Mouse (Mus musculus) embryonic facial prominence, embryonic 13.5 days (tissue): ENCODE measurements at regions not wholly inside any gene's neighbourhood (a gene's known extent, or its start where the extent isn't known, plus 50 kb on each side); places are given as distances from the start of the nearest gene placed in this dataset.

Source experiments
- ATAC-seq: fragments of 200-750 bp; cut with Nextera tagmentation; 2 replicates; pipeline ENCODE4 v1.8.0; 2017; ENCODE audit warnings: low read depth; ENCODE audit not compliant: insufficient number of reproducible peaks, insufficient read depth, low FRiP score, low TSS enrichment
- H3K27ac ChIP-seq: fragments of 300-500 bp; sonication (generic); 2 replicates; pipeline ENCODE4 v1.5.1; 2015; ENCODE audit warnings: moderate library complexity, mild to moderate bottlenecking, inconsistent platforms
- H3K27me3 ChIP-seq: fragments of 300-500 bp; sonication (generic); 2 replicates; pipeline ENCODE4 v1.6.1; 2015; ENCODE audit warnings: mild to moderate bottlenecking, inconsistent platforms
- H3K36me3 ChIP-seq: fragments of 300-500 bp; sonication (generic); 2 replicates; pipeline ENCODE4 v1.6.1; 2015; ENCODE audit warnings: mild to moderate bottlenecking, inconsistent platforms
- H3K4me1 ChIP-seq: fragments of 300-500 bp; sonication (generic); 2 replicates; pipeline ENCODE4 v1.6.1; 2015; ENCODE audit warnings: inconsistent platforms
- H3K4me2 ChIP-seq: fragments of 300-500 bp; sonication (generic); 2 replicates; pipeline ENCODE4 v1.6.1; 2015; ENCODE audit warnings: moderate library complexity, mild to moderate bottlenecking, inconsistent platforms
- H3K4me3 ChIP-seq: fragments of 300-500 bp; sonication (generic); 2 replicates; pipeline ENCODE4 v1.5.1; 2015; ENCODE audit warnings: mild to moderate bottlenecking, inconsistent platforms
- H3K9ac ChIP-seq: fragments of 300-500 bp; sonication (generic); 2 replicates; pipeline ENCODE4 v1.6.1; 2015; ENCODE audit warnings: mild to moderate bottlenecking, inconsistent platforms
- H3K9me3 ChIP-seq: fragments of 300-500 bp; sonication (generic); 2 replicates; pipeline ENCODE4 v1.6.1; 2016; ENCODE audit warnings: inconsistent platforms
- WGBS: fragments of 180-500 bp; shearing (Covaris S2); methylation state at CpG from one replicate; pipeline ENCODE4 v1.1.7; 2015; ENCODE audit warnings: mixed read lengths; 5-methylcytosine and 5-hydroxymethylcytosine counted together

GRCm38 (mm10) chr10:126815730-126816129 lies 85.4 kb downstream of the Atp23 start:
- no peak for ATAC-seq
- no peak overlapping the region for H3K4me2 ChIP-seq
- no peak overlapping the region for H3K4me3 ChIP-seq
- H3K27me3 ChIP-seq, result no peaks in the 10 kb centered on the region
- 0 out of 2 replicates have a peak, but pooled peaks cover 3% of the 10 kb centered on the region for H3K9me3 ChIP-seq
- H3K36me3 ChIP-seq, result no peaks in the 10 kb centered on the region
- H3K9ac ChIP-seq, result no peak overlapping the region
- no peak overlapping the region for H3K27ac ChIP-seq
- 0 out of 2 replicates have a peak, but pooled peaks cover under 1% of the 10 kb centered on the region for H3K4me1 ChIP-seq
- WGBS, result 84% methylated on average over 5 of the region's 5 CpGs

- Histone ChIP-seq H3K4me2 (peak overlapping the region; percentile 12), H3K9ac (no peak overlapping the region), H3K27me3 (no peaks in the 10 kb centered on the region), H3K4me1 (0 out of 2 replicates have a peak, but pooled peaks cover 8% of the 10 kb centered on the region), H3K36me3 (no peaks in the 10 kb centered on the region), H3K4me3 (no peak overlapping the region), H3K27ac (no peak overlapping the region), H3K9me3 (0 out of 2 replicates have a peak, but pooled peaks cover 3% of the 10 kb centered on the region)
- no peak for ATAC-seq
- 69% methylated on average over 18 of the region's 18 CpGs for WGBS
Observed at GRCm38 (mm10) chr10:126814968-126815367, 86.2 kb downstream of the Atp23 start.

- 84% methylated on average over 6 of the region's 6 CpGs for WGBS
- ATAC-seq, result no peak
Observed at GRCm38 (mm10) chr10:126813051-126813593, 88.0 kb downstream of the Atp23 start.

GRCm38 (mm10) chr10:126812243-126812755 lies 88.9 kb downstream of the Atp23 start:
- Histone ChIP-seq H3K27me3 (no peaks in the 10 kb centered on the region), H3K4me3 (no peak overlapping the region), H3K4me2 (no peak overlapping the region), H3K9ac (no peak overlapping the region), H3K9me3 (0 out of 2 replicates have a peak, but pooled peaks cover 3% of the 10 kb centered on the region), H3K27ac (no peak overlapping the region), H3K36me3 (no peaks in the 10 kb centered on the region), H3K4me1 (0 out of 2 replicates have a peak, but pooled peaks cover 13% of the 10 kb centered on the region)
- 69% methylated on average over 7 of the region's 7 CpGs for WGBS
- no peak for ATAC-seq

More at GRCm38 (mm10) chr10:126813051-126813593, 88.0 kb downstream of the Atp23 start:
- 0 out of 2 replicates have a peak, but pooled peaks cover 3% of the 10 kb centered on the region for H3K9me3 ChIP-seq
- no peaks in the 10 kb centered on the region for H3K27me3 ChIP-seq
- H3K27ac ChIP-seq, result no peak overlapping the region
- H3K9ac ChIP-seq, result no peak overlapping the region
- 0 out of 2 replicates have a peak, but pooled peaks cover 13% of the 10 kb centered on the region for H3K4me1 ChIP-seq
- H3K36me3 ChIP-seq, result no peaks in the 10 kb centered on the region
- no peak overlapping the region for H3K4me2 ChIP-seq
- no peak overlapping the region for H3K4me3 ChIP-seq

GRCm38 (mm10) chr10:126810346-126811095 lies 90.6 kb downstream of the Atp23 start:
- Histone ChIP-seq H3K9me3 (no peaks in the 10 kb centered on the region), H3K4me2 (peak overlapping the region; percentile 55), H3K27me3 (no peaks in the 10 kb centered on the region), H3K4me3 (peak overlapping the region; percentile 33), H3K4me1 (0 out of 2 replicates have a peak, but pooled peaks cover 13% of the 10 kb centered on the region), H3K27ac (no peak overlapping the region), H3K9ac (no peak overlapping the region), H3K36me3 (no peaks in the 10 kb centered on the region)
- 64% methylated on average over 11 of the region's 11 CpGs for WGBS
- ATAC-seq, result no peak

GRCm38 (mm10) chr10:126809587-126809986 lies 91.6 kb downstream of the Atp23 start:
- WGBS, result 56% methylated on average over 17 of the region's 17 CpGs
- Histone ChIP-seq H3K4me3 (peak overlapping the region; percentile 33), H3K9me3 (no peaks in the 10 kb centered on the region), H3K27me3 (no peaks in the 10 kb centered on the region), H3K9ac (no peak overlapping the region), H3K27ac (no peak overlapping the region), H3K4me2 (peak overlapping the region; percentile 55), H3K36me3 (no peaks in the 10 kb centered on the region), H3K4me1 (0 out of 2 replicates have a peak, but pooled peaks cover 13% of the 10 kb centered on the region)
- ATAC-seq, result no peak

GRCm38 (mm10) chr10:126806881-126807280 lies 94.3 kb downstream of the Atp23 start:
- H3K4me3 ChIP-seq, result no peak overlapping the region
- ATAC-seq, result no peak
- 0 out of 2 replicates have a peak, but pooled peaks cover 13% of the 10 kb centered on the region for H3K4me1 ChIP-seq
- no peak overlapping the region for H3K27ac ChIP-seq
- H3K27me3 ChIP-seq, result no peaks in the 10 kb centered on the region
- H3K4me2 ChIP-seq, result no peak overlapping the region
- H3K9ac ChIP-seq, result no peak overlapping the region
- WGBS, result 86% methylated on average over 4 of the region's 4 CpGs
- H3K36me3 ChIP-seq, result no peaks in the 10 kb centered on the region
- H3K9me3 ChIP-seq, result no peaks in the 10 kb centered on the region

- ATAC-seq, result no peak
- no peaks in the 10 kb centered on the region for H3K36me3 ChIP-seq
- H3K9ac ChIP-seq, result no peak overlapping the region
- H3K4me2 ChIP-seq, result no peak overlapping the region
- no peaks in the 10 kb centered on the region for H3K27me3 ChIP-seq
- H3K4me1 ChIP-seq, result 0 out of 2 replicates have a peak, but pooled peaks cover 3% of the 10 kb centered on the region
- H3K27ac ChIP-seq, result no peak overlapping the region
- 66% methylated on average over 4 of the region's 4 CpGs for WGBS
- H3K9me3 ChIP-seq, result no peaks in the 10 kb centered on the region
- H3K4me3 ChIP-seq, result no peak overlapping the region
Observed at GRCm38 (mm10) chr10:126802732-126803131, 98.4 kb downstream of the Atp23 start.

- no peak overlapping the region for H3K4me3 ChIP-seq
- no peak overlapping the region for H3K4me2 ChIP-seq
- ATAC-seq, result no peak
- no peaks in the 10 kb centered on the region for H3K27me3 ChIP-seq
- no peaks in the 10 kb centered on the region for H3K9me3 ChIP-seq
- no peak overlapping the region for H3K27ac ChIP-seq
- H3K4me1 ChIP-seq, result 0 out of 2 replicates have a peak, but pooled peaks cover 3% of the 10 kb centered on the region
- H3K9ac ChIP-seq, result no peak overlapping the region
- 54% methylated on average over 4 of the region's 4 CpGs for WGBS
- no peaks in the 10 kb centered on the region for H3K36me3 ChIP-seq
Observed at GRCm38 (mm10) chr10:126799393-126799792, 101.8 kb downstream of the Atp23 start.

- no peaks in the 10 kb centered on the region for H3K27me3 ChIP-seq
- WGBS, result 7% methylated on average over 3 of the region's 3 CpGs
- no peaks in the 10 kb centered on the region for H3K36me3 ChIP-seq
- H3K4me1 ChIP-seq, result 0 out of 2 replicates have a peak, but pooled peaks cover 3% of the 10 kb centered on the region
- H3K9ac ChIP-seq, result no peak overlapping the region
- no peaks in the 10 kb centered on the region for H3K9me3 ChIP-seq
- H3K4me2 ChIP-seq, result no peak overlapping the region
- ATAC-seq, result no peak
- H3K27ac ChIP-seq, result no peak overlapping the region
- H3K4me3 ChIP-seq, result no peak overlapping the region
Observed at GRCm38 (mm10) chr10:126793136-126793535, 108.0 kb downstream of the Atp23 start.

- Histone ChIP-seq H3K36me3 (no peaks in the 10 kb centered on the region), H3K9me3 (no peaks in the 10 kb centered on the region), H3K4me1 (0 out of 2 replicates have a peak, but pooled peaks cover 3% of the 10 kb centered on the region), H3K27ac (no peak overlapping the region), H3K4me2 (no peak overlapping the region), H3K27me3 (no peaks in the 10 kb centered on the region), H3K9ac (no peak overlapping the region), H3K4me3 (no peak overlapping the region)
- WGBS, result 54% methylated on average over 10 of the region's 10 CpGs
- no peak for ATAC-seq
Observed at GRCm38 (mm10) chr10:126792371-126792835, 108.8 kb downstream of the Atp23 start.
